15 mouse cellular contexts compared by ENCODE assay signal in genomic region chr10:22775456-22775855, GRCm38 (mm10). TPM values are rescaled to one million over a fixed set of nuclear protein-coding genes. Genes with fewer than 3 reads are reported as not detected.
DNase-seq lines count a peak whose midpoint lies in the region; ATAC-seq and TF ChIP-seq lines count a peak whose summit lies in the region.
"Had no signal": no experiment of that assay in that cellular context is flagged by ENCODE, and none has a peak within 500 bp of the region (broad histone marks: within the 10 kb centered on the region; RNA-seq: fewer than 3 reads in every experiment).

No protein-coding gene starts in this region.

- H3K9me3 ChIP-seq in forebrain, postnatal 0 days (ENCODE audit: low read length): no peaks in the 10 kb centered on the region
- H3K9me3 ChIP-seq in forebrain, embryonic 12.5 days: no peaks in the 10 kb centered on the region
- no peaks in the 10 kb centered on the region for H3K9me3 ChIP-seq in intestine, embryonic 14.5 days (ENCODE audit: control insufficient read depth, low read length)
- H3K9me3 ChIP-seq in intestine, embryonic 16.5 days (ENCODE audit: control insufficient read depth, low read length): no peaks in the 10 kb centered on the region
- no peaks in the 10 kb centered on the region for H3K9me3 ChIP-seq in neural tube, embryonic 12.5 days
- H3K9me3 ChIP-seq: embryonic facial prominence, embryonic 13.5 days; embryonic facial prominence, embryonic 15.5 days; forebrain, embryonic 10.5 days; forebrain, embryonic 13.5 days had no signal

- H3K36me3 ChIP-seq in forebrain, postnatal 0 days (ENCODE audit: insufficient read depth): no peaks in the 10 kb centered on the region
- H3K36me3 ChIP-seq in forebrain, embryonic 12.5 days (replicated peaks): no peaks in the 10 kb centered on the region
- no peaks in the 10 kb centered on the region for H3K36me3 ChIP-seq in intestine, embryonic 14.5 days (ENCODE audit: control insufficient read depth, insufficient read depth, low read length)
- no peaks in the 10 kb centered on the region for H3K36me3 ChIP-seq in intestine, embryonic 16.5 days (ENCODE audit: control insufficient read depth, insufficient read depth, low read length)
- no peaks in the 10 kb centered on the region for H3K36me3 ChIP-seq in neural tube, embryonic 12.5 days
- H3K36me3 ChIP-seq: embryonic facial prominence, embryonic 13.5 days; embryonic facial prominence, embryonic 15.5 days; forebrain, embryonic 10.5 days had no signal

- 85% methylated on average over 2 of the region's 2 CpGs for WGBS in forebrain, postnatal 0 days
- 85% methylated on average over 2 of the region's 2 CpGs for WGBS in forebrain, embryonic 12.5 days
- whole genome bisulfite sequencing in intestine, embryonic 14.5 days: 74% methylated on average over 2 of the region's 2 CpGs
- 65% methylated on average over 2 of the region's 2 CpGs for WGBS in intestine, embryonic 16.5 days
- WGBS in neural tube, embryonic 12.5 days: 65% methylated on average over 2 of the region's 2 CpGs

- ATAC-seq in forebrain, postnatal 0 days: peak; percentile 16; the same call in 1 of the 2 replicates
- no peak for ATAC-seq in forebrain, embryonic 12.5 days (ENCODE audit: low FRiP score)
- no peak for ATAC-seq in intestine, embryonic 14.5 days (replicated peaks; ENCODE audit: low FRiP score, low TSS enrichment, low read depth)
- no peak for ATAC-seq in intestine, embryonic 16.5 days
- ATAC-seq in neural tube, embryonic 12.5 days (ENCODE audit: low FRiP score, low read depth): 0 out of 2 replicates have a peak, but pooled peaks have one; percentile 29

- H3K27me3 ChIP-seq in forebrain, postnatal 0 days (ENCODE audit: insufficient read depth, low read length): no peaks in the 10 kb centered on the region
- no peaks in the 10 kb centered on the region for H3K27me3 ChIP-seq in forebrain, embryonic 12.5 days
- H3K27me3 ChIP-seq in intestine, embryonic 14.5 days (replicated peaks; ENCODE audit: control insufficient read depth, insufficient read depth, low read length): no peaks in the 10 kb centered on the region
- H3K27me3 ChIP-seq in intestine, embryonic 16.5 days (replicated peaks; ENCODE audit: control insufficient read depth, insufficient read depth, low read length): no peaks in the 10 kb centered on the region
- H3K27me3 ChIP-seq in neural tube, embryonic 12.5 days (replicated peaks): no peaks in the 10 kb centered on the region
- H3K27me3 ChIP-seq: embryonic facial prominence, embryonic 13.5 days; embryonic facial prominence, embryonic 15.5 days; forebrain, embryonic 13.5 days had no signal

- DNase-seq in forebrain, postnatal 0 days: no peak
- DNase-seq in intestine, embryonic 14.5 days (ENCODE audit: low spot score): peak; percentile 43
- DNase-seq in neural tube, embryonic 10.5 days (ENCODE audit: extremely low spot score, low spot score): no peak

- TF ChIP-seq CTCF in forebrain, postnatal 0 days (IDR thresholded peaks at IDR 0.05; ENCODE audit: low read depth): no peak

- H3K9ac ChIP-seq in forebrain, postnatal 0 days: no peak overlapping the region
- no peak overlapping the region for H3K9ac ChIP-seq in forebrain, embryonic 12.5 days
- no peak overlapping the region for H3K9ac ChIP-seq in intestine, embryonic 14.5 days (ENCODE audit: low read length)
- no peak overlapping the region for H3K9ac ChIP-seq in intestine, embryonic 16.5 days (ENCODE audit: low read depth, low read length)
- H3K9ac ChIP-seq in neural tube, embryonic 12.5 days: no peak overlapping the region
- H3K9ac ChIP-seq: embryonic facial prominence, embryonic 13.5 days; embryonic facial prominence, embryonic 15.5 days; forebrain, embryonic 13.5 days had no signal

- no peaks in the 10 kb centered on the region for H3K4me1 ChIP-seq in forebrain, postnatal 0 days (ENCODE audit: insufficient read depth)
- H3K4me1 ChIP-seq in forebrain, embryonic 12.5 days: 0 out of 2 replicates have a peak, but pooled peaks cover 2% of the 10 kb centered on the region
- H3K4me1 ChIP-seq in intestine, embryonic 14.5 days (replicated peaks; ENCODE audit: control insufficient read depth, insufficient read depth, low read length): no peaks in the 10 kb centered on the region
- H3K4me1 ChIP-seq in intestine, embryonic 16.5 days (ENCODE audit: control insufficient read depth, insufficient read depth, low read length): 0 out of 2 replicates have a peak, but pooled peaks cover 2% of the 10 kb centered on the region
- H3K4me1 ChIP-seq in neural tube, embryonic 12.5 days: no peaks in the 10 kb centered on the region
- H3K4me1 ChIP-seq: embryonic facial prominence, embryonic 13.5 days; embryonic facial prominence, embryonic 15.5 days; forebrain, embryonic 13.5 days had no signal

- no peak overlapping the region for H3K4me3 ChIP-seq in forebrain, postnatal 0 days (ENCODE audit: low read depth, low read length)
- no peak overlapping the region for H3K4me3 ChIP-seq in forebrain, embryonic 12.5 days (replicated peaks)
- H3K4me3 ChIP-seq in intestine, embryonic 14.5 days (ENCODE audit: low read depth, low read length): no peak overlapping the region
- no peak overlapping the region for H3K4me3 ChIP-seq in intestine, embryonic 16.5 days (ENCODE audit: low read length)
- no peak overlapping the region for H3K4me3 ChIP-seq in neural tube, embryonic 12.5 days
- H3K4me3 ChIP-seq: embryonic facial prominence, embryonic 13.5 days; embryonic facial prominence, embryonic 15.5 days; erythroblast, embryonic 14.5 days; forebrain, embryonic 10.5 days; forebrain, embryonic 13.5 days had no signal

- no peak overlapping the region for H3K27ac ChIP-seq in forebrain, postnatal 0 days (ENCODE audit: low read depth, low read length)
- H3K27ac ChIP-seq in forebrain, embryonic 12.5 days: no peak overlapping the region
- no peak overlapping the region for H3K27ac ChIP-seq in intestine, embryonic 14.5 days (ENCODE audit: low read depth)
- H3K27ac ChIP-seq in intestine, embryonic 16.5 days (ENCODE audit: low read length): no peak overlapping the region
- H3K27ac ChIP-seq in neural tube, embryonic 12.5 days: no peak overlapping the region
- H3K27ac ChIP-seq: embryonic facial prominence, embryonic 13.5 days; embryonic facial prominence, embryonic 15.5 days; forebrain, embryonic 13.5 days had no signal

- H3K4me2 ChIP-seq in forebrain, postnatal 0 days (ENCODE audit: low read depth): no peak overlapping the region
- H3K4me2 ChIP-seq in forebrain, embryonic 12.5 days: no peak overlapping the region
- H3K4me2 ChIP-seq in intestine, embryonic 14.5 days (ENCODE audit: low read length): no peak overlapping the region
- no peak overlapping the region for H3K4me2 ChIP-seq in intestine, embryonic 16.5 days (ENCODE audit: low read depth, low read length)
- H3K4me2 ChIP-seq in neural tube, embryonic 12.5 days (replicated peaks): no peak overlapping the region
- H3K4me2 ChIP-seq: embryonic facial prominence, embryonic 13.5 days; embryonic facial prominence, embryonic 15.5 days; forebrain, embryonic 13.5 days had no signal

RNA-seq across cellular contexts. Expression of gene Tbpl1, which starts 43.7 kb away (rescaled TPM):
- total RNA-seq in forebrain, postnatal 0 days (2014; rRNA removed): 47.7 and 60.0 TPM in 2 replicates
- 55.1 and 70.9 TPM in 2 replicates for polyA plus RNA-seq in forebrain, postnatal 0 days (2015; fragmentation: Nextera tagmentation; extraction: Ambion mirVana)
- polyA plus RNA-seq in forebrain, embryonic 12.5 days (2016; fragmentation: Nextera tagmentation; extraction: Ambion mirVana): 118 and 122 TPM in 2 replicates
- polyA plus RNA-seq in intestine, embryonic 14.5 days (2014; fragmentation: Nextera tagmentation; extraction: Ambion mirVana): 52.6 and 60.7 TPM in 2 replicates
- 38.4 and 39.7 TPM in 2 replicates for polyA plus RNA-seq in intestine, embryonic 16.5 days (2015; fragmentation: Nextera tagmentation; extraction: Ambion mirVana)
- polyA plus RNA-seq in neural tube, embryonic 12.5 days (2016; fragmentation: Nextera tagmentation; extraction: Ambion mirVana): 117 and 119 TPM in 2 replicates

RNA-seq across cellular contexts. Expression of gene Tcf21, which starts 44.5 kb away (rescaled TPM):
- total RNA-seq in forebrain, postnatal 0 days (2014; rRNA removed): not detected in 2 replicates
- polyA plus RNA-seq in forebrain, postnatal 0 days (2015; fragmentation: Nextera tagmentation; extraction: Ambion mirVana): 0.21 and 0.24 TPM in 2 replicates
- not detected in 2 replicates for polyA plus RNA-seq in forebrain, embryonic 12.5 days (2016; fragmentation: Nextera tagmentation; extraction: Ambion mirVana)
- 257 and 320 TPM in 2 replicates for polyA plus RNA-seq in intestine, embryonic 14.5 days (2014; fragmentation: Nextera tagmentation; extraction: Ambion mirVana)
- 133 and 145 TPM in 2 replicates for polyA plus RNA-seq in intestine, embryonic 16.5 days (2015; fragmentation: Nextera tagmentation; extraction: Ambion mirVana)
- polyA plus RNA-seq in neural tube, embryonic 12.5 days (2016; fragmentation: Nextera tagmentation; extraction: Ambion mirVana): 0.55 and 0.73 TPM in 2 replicates
- total RNA-seq: common myeloid progenitor, adult 5-6 weeks; ES-E14; MEL had no signal
- polyA plus RNA-seq: C2C12; erythroblast, embryonic 14.5 days; forebrain, embryonic 10.5 days had no signal

Comparison
In these comparisons a context has a peak if more than half of its experiments do, and no peak if none do; other contexts are left out.
1. ATAC-seq: peak in forebrain, postnatal 0 days (single experiment) and neural tube, embryonic 12.5 days (single experiment); none in forebrain, embryonic 12.5 days (single experiment), intestine, embryonic 14.5 days (single experiment) and intestine, embryonic 16.5 days (single experiment).
2. RNA of gene Tcf21, which starts 44.5 kb away (polyA plus RNA-seq): 257 to 320 TPM in intestine, embryonic 14.5 days and 133 to 145 TPM in intestine, embryonic 16.5 days; 0.55 to 0.73 TPM in neural tube, embryonic 12.5 days, 0.21 to 0.24 TPM in forebrain, postnatal 0 days and not detected in forebrain, embryonic 12.5 days; every median in the first group is over 10 times any median in the second.